Mouse (Mus musculus): ENCODE data around the gene Adgrv1.

- no peak for TF ChIP-seq CTCF (IDR thresholded peaks at IDR 0.05; ENCODE audit: low read depth)
- TF ChIP-seq EP300 (optimal IDR thresholded peaks at IDR 0.05): no peak
Measured at GRCm38 (mm10) chr13:81181966-81182908, 450.7 kb downstream of the Adgrv1 start.

Data from stomach, postnatal 0 days (tissue).